Mouse (Mus musculus): ENCODE data around the gene 4933407L21Rik. TPM values are rescaled to one million over a fixed set of nuclear protein-coding genes. Genes with fewer than 3 reads are reported as not detected.

4933407L21Rik gene
- polyA plus RNA-seq, 1 experiment from 2014 or later: not detected

GRCm38 (mm10) chr1:85955150-85955549 lies 26.9 kb downstream of the 4933407L21Rik start:
- H3K36me3 ChIP-seq: no peaks in the 10 kb centered on the region
- no peak for DNase-seq (ENCODE audit: low spot score)
- WGBS: 82% methylated on average over 3 of the region's 3 CpGs
- no peak overlapping the region for H3K27ac ChIP-seq
- H3K27me3 ChIP-seq (ENCODE audit: low read depth, poor library complexity, severe bottlenecking): no peaks in the 10 kb centered on the region
- H3K9me3 ChIP-seq (replicated peaks): no peaks in the 10 kb centered on the region
- no peak overlapping the region for H3K4me3 ChIP-seq
- no peaks in the 10 kb centered on the region for H3K4me1 ChIP-seq

GRCm38 (mm10) chr1:85957290-85957689 lies 29.0 kb downstream of the 4933407L21Rik start:
- Histone ChIP-seq H3K4me1 (no peaks in the 10 kb centered on the region), H3K4me3 (no peak overlapping the region), H3K36me3 (no peaks in the 10 kb centered on the region), H3K9me3 (replicated peaks) (no peaks in the 10 kb centered on the region), H3K27me3 (ENCODE audit: low read depth, poor library complexity, severe bottlenecking) (no peaks in the 10 kb centered on the region), H3K27ac (no peak overlapping the region)
- DNase-seq (ENCODE audit: low spot score): no peak
- WGBS: 78% methylated on average over 5 of the region's 5 CpGs

DNA sequence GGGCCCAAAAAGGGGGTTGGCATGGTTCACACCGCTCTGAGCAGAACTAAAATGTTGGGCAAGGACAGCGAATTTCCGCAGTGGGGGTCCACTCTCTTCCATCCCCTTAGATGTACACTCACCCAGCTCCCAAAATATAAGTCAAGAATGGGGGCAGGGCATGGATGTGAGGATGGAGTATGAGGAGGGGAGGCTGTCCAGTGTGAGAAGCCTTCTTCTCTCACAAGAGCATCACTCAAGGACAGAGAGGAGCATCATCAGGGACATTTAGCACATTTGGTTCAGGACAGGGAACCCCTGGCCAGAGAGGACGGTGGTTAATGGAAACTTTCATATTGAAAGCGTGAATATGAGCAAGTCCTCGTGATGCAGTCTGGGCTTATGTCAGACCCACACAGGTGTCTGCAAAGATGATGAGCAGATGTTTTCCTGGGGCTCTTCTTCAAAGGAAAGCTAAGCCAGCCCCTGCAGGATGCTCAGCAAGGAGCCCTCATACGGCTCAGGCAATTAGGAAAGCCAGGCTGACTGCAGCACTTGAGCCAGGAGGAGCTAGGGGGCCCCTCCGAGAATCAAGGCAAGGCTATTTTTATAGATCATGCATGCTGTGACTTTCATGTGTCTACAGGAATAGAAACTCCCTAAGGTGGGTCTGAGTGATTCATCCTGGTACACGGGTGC lies 29.8 kb downstream of the 4933407L21Rik start:
- H3K27ac ChIP-seq: no peak overlapping the region
- H3K4me1 ChIP-seq: no peaks in the 10 kb centered on the region
- H3K36me3 ChIP-seq: no peaks in the 10 kb centered on the region
- H3K4me3 ChIP-seq: no peak overlapping the region
- DNase-seq (ENCODE audit: low spot score): no peak
- H3K27me3 ChIP-seq (ENCODE audit: low read depth, poor library complexity, severe bottlenecking): no peaks in the 10 kb centered on the region
- 52% methylated on average over 9 of the region's 9 CpGs for WGBS
- H3K9me3 ChIP-seq (replicated peaks): no peaks in the 10 kb centered on the region

- Histone ChIP-seq H3K9me3 (replicated peaks) (no peaks in the 10 kb centered on the region), H3K4me3 (no peak overlapping the region), H3K27ac (no peak overlapping the region; the same call in 1 of the 2 replicates), H3K27me3 (ENCODE audit: low read depth, poor library complexity, severe bottlenecking) (no peaks in the 10 kb centered on the region), H3K36me3 (no peaks in the 10 kb centered on the region), H3K4me1 (no peaks in the 10 kb centered on the region)
- 79% methylated on average over 6 of the region's 6 CpGs for WGBS
- no peak for DNase-seq (ENCODE audit: low spot score)
Measured at GRCm38 (mm10) chr1:85959129-85959888, 31.0 kb downstream of the 4933407L21Rik start.

DNA sequence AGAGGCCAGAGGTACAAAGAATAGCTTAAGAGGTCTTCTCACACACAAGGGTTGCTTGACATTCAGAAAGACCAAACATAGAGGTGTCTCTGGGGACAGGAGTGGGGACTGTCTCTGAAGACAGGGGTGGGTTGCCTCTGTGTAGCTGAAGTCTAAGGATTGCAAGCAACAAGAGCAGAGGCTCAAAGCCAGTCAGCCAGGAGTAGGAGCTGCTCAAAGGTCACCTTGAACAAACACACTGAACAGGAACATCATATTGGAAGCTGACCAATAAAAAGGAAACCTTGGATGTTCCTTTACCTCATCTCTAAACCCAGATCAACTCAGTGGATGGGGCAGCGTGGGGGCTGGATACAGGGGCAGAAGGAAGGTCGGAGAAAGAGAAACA lies 31.6 kb downstream of the 4933407L21Rik start:
- H3K4me1 ChIP-seq: no peaks in the 10 kb centered on the region
- 78% methylated on average over 2 of the region's 2 CpGs for WGBS
- H3K4me3 ChIP-seq: no peak overlapping the region
- H3K27ac ChIP-seq: no peak overlapping the region; the same call in 1 of the 2 replicates
- DNase-seq (ENCODE audit: low spot score): no peak
- H3K27me3 ChIP-seq (ENCODE audit: low read depth, poor library complexity, severe bottlenecking): no peaks in the 10 kb centered on the region
- H3K9me3 ChIP-seq (replicated peaks): no peaks in the 10 kb centered on the region
- H3K36me3 ChIP-seq: no peaks in the 10 kb centered on the region

- no peaks in the 10 kb centered on the region for H3K36me3 ChIP-seq
- WGBS: 73% methylated on average over 5 of the region's 5 CpGs
- no peaks in the 10 kb centered on the region for H3K9me3 ChIP-seq (replicated peaks)
- no peak within 1 kb of the TSS for H3K4me3 ChIP-seq
- H3K27ac ChIP-seq: no peak within 1 kb of the TSS
- no peaks in the 10 kb centered on the region for H3K27me3 ChIP-seq (ENCODE audit: low read depth, poor library complexity, severe bottlenecking)
- H3K4me1 ChIP-seq: no peaks in the 10 kb centered on the region
- no peak for DNase-seq (ENCODE audit: low spot score)
Measured at GRCm38 (mm10) chr1:85960873-85961272, 32.6 kb downstream of the 4933407L21Rik start, which contains the start of gene Gpr55. Gpr55 (minus strand) TSS chr1:85961007.

GRCm38 (mm10) chr1:85962081-85962480 lies 33.8 kb downstream of the 4933407L21Rik start:
- DNase-seq (ENCODE audit: low spot score): no peak
- H3K27ac ChIP-seq: no peak overlapping the region
- WGBS: 76% methylated on average over 3 of the region's 3 CpGs

GRCm38 (mm10) chr1:85965856-85966255 lies 37.6 kb downstream of the 4933407L21Rik start:
- no peaks in the 10 kb centered on the region for H3K36me3 ChIP-seq
- no peaks in the 10 kb centered on the region for H3K9me3 ChIP-seq (replicated peaks)
- H3K4me1 ChIP-seq: no peaks in the 10 kb centered on the region
- DNase-seq (ENCODE audit: low spot score): no peak
- H3K4me3 ChIP-seq: no peak overlapping the region
- no peak overlapping the region for H3K27ac ChIP-seq
- 84% methylated on average over 3 of the region's 3 CpGs for WGBS
- H3K27me3 ChIP-seq (ENCODE audit: low read depth, poor library complexity, severe bottlenecking): no peaks in the 10 kb centered on the region

More at GRCm38 (mm10) chr1:85962081-85962480, 33.8 kb downstream of the 4933407L21Rik start:
- Histone ChIP-seq H3K27me3 (ENCODE audit: low read depth, poor library complexity, severe bottlenecking) (no peaks in the 10 kb centered on the region), H3K9me3 (replicated peaks) (no peaks in the 10 kb centered on the region), H3K36me3 (no peaks in the 10 kb centered on the region), H3K4me3 (no peak overlapping the region), H3K4me1 (no peaks in the 10 kb centered on the region)

DNA sequence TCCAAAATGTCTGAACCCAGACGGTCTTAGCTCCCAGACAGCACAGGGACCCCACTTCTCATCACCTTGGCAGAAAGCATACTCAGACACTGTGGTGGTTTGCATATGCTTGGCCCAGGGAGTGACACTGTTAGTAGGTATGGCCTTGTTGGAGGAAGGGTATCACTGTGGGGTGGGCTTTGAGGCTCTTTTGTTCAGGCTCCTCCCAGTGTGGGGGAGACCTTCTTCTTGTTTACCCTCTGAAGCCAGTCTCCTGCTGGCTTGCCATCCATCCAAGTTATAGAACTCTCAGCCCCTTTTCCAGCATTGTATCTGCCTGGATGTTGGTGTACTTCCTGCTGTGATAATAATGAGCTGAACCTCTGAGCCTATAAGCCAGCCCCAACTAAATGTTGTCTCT lies 40.8 kb downstream of the 4933407L21Rik start:
- Histone ChIP-seq H3K4me3 (no peak overlapping the region), H3K27ac (no peak overlapping the region), H3K36me3 (no peaks in the 10 kb centered on the region), H3K9me3 (replicated peaks) (no peaks in the 10 kb centered on the region), H3K27me3 (ENCODE audit: low read depth, poor library complexity, severe bottlenecking) (no peaks in the 10 kb centered on the region), H3K4me1 (no peaks in the 10 kb centered on the region)
- no peak for DNase-seq (ENCODE audit: low spot score)
- WGBS: 79% methylated on average over 1 of the region's 1 CpGs

DNA sequence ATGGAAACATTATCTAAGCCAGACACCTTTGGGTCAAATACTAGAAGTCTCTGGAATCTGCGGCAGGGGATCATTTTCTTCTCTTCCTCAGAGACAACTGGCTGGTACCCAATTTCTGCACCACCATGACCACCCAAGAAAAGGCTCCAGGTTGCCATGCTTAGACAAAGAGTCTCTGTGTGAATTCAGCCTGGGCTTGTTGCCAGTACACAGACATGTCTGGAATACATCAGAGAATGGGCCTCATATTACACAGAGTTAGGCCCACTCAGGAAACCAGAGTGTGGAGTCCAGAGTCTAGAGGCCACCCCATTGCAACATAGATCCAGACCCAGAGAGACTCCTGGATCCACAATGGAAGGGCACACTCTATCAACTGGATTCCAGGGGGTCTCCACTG lies 41.2 kb downstream of the 4933407L21Rik start:
- Histone ChIP-seq H3K9me3 (replicated peaks) (no peaks in the 10 kb centered on the region), H3K27ac (no peak overlapping the region), H3K4me1 (no peaks in the 10 kb centered on the region), H3K36me3 (no peaks in the 10 kb centered on the region), H3K27me3 (ENCODE audit: low read depth, poor library complexity, severe bottlenecking) (no peaks in the 10 kb centered on the region), H3K4me3 (no peak overlapping the region)
- no peak for DNase-seq (ENCODE audit: low spot score)
- 93% methylated on average over 1 of the region's 1 CpGs for WGBS

DNA sequence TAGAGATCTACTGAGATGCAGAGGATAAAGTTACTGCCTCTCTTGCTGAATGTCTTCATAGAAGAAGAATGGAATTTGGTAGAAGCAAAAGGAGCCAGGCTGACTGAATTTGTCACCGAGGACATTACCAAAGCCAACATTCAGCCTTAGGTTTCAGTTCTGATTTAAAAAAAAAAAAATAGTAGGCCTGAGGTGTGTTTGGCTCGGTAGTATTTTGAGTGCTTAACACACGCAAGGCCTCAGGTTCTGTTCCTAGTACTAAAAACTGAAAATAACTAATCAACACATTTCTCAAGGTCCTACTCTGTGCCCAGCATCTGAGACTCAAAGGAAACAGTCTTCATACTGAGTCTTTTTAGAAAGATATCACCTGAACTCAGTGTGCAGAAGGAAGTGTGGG lies 42.8 kb downstream of the 4933407L21Rik start:
- Histone ChIP-seq H3K4me1 (no peaks in the 10 kb centered on the region), H3K27ac (no peak overlapping the region), H3K9me3 (replicated peaks) (no peaks in the 10 kb centered on the region), H3K27me3 (ENCODE audit: low read depth, poor library complexity, severe bottlenecking) (no peaks in the 10 kb centered on the region), H3K4me3 (no peak overlapping the region), H3K36me3 (no peaks in the 10 kb centered on the region)
- no peak for DNase-seq (ENCODE audit: low spot score)
- WGBS: 93% methylated on average over 3 of the region's 3 CpGs

DNA sequence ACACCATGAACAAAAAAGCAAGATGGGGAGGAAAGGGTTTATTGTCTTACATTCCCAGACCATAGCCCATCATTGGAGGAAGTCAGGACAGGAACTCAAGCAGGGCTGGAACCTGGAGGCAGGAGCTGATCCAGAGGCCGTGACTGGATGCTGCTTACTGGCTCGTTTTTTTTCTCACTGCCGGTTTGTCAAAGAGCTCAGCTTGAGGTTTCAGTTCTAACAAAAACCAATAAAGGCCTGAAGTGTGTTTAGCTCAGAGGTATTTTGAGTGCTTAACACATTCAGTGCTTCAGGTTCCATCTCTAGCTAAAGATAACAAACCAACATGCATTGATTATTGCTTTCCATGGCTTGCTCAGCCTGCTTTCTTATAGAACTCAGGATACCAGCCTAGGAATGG lies 44.1 kb downstream of the 4933407L21Rik start:
- no peak for DNase-seq (ENCODE audit: low spot score)
- no peak overlapping the region for H3K4me3 ChIP-seq
- no peak overlapping the region for H3K27ac ChIP-seq
- H3K36me3 ChIP-seq: no peaks in the 10 kb centered on the region
- H3K27me3 ChIP-seq (ENCODE audit: low read depth, poor library complexity, severe bottlenecking): no peaks in the 10 kb centered on the region
- H3K9me3 ChIP-seq (replicated peaks): no peaks in the 10 kb centered on the region
- 80% methylated on average over 3 of the region's 3 CpGs for WGBS
- no peaks in the 10 kb centered on the region for H3K4me1 ChIP-seq

GRCm38 (mm10) chr1:85973468-85973877 lies 45.2 kb downstream of the 4933407L21Rik start:
- WGBS: 90% methylated on average over 2 of the region's 2 CpGs
- H3K4me1 ChIP-seq: no peaks in the 10 kb centered on the region
- no peaks in the 10 kb centered on the region for H3K36me3 ChIP-seq
- no peak overlapping the region for H3K4me3 ChIP-seq
- no peak for DNase-seq (ENCODE audit: low spot score)
- no peak overlapping the region for H3K27ac ChIP-seq
- no peaks in the 10 kb centered on the region for H3K9me3 ChIP-seq (replicated peaks)
- no peaks in the 10 kb centered on the region for H3K27me3 ChIP-seq (ENCODE audit: low read depth, poor library complexity, severe bottlenecking)

Measured in limb, embryonic 10.5 days (tissue).